Mouse (Mus musculus): Measurements from ENCODE around the gene Rps19. TPM values are rescaled to one million over a fixed set of nuclear protein-coding genes. Genes with fewer than 3 reads are reported as not detected.

Gene Rps19
- polyA plus RNA-seq, 1 experiment from 2014 or later = 2,143 TPM

- Histone ChIP-seq H3K4me3 (no peak overlapping the region), H3K4me1 (peaks cover 28% of the 10 kb centered on the region), H3K36me3 (no peaks in the 10 kb centered on the region), H3K27me3 (ENCODE audit: low read depth, poor library complexity, severe bottlenecking) (no peaks in the 10 kb centered on the region), H3K9me3 (replicated peaks) (no peaks in the 10 kb centered on the region), H3K27ac (peak overlapping the region; percentile 73)
- WGBS = 80% methylated on average over 8 of the region's 8 CpGs
- no peak for DNase-seq (ENCODE audit: low spot score)
Measured at GRCm38 (mm10) chr7:24852557-24853232, 31.5 kb upstream of the Rps19 start.

DNA sequence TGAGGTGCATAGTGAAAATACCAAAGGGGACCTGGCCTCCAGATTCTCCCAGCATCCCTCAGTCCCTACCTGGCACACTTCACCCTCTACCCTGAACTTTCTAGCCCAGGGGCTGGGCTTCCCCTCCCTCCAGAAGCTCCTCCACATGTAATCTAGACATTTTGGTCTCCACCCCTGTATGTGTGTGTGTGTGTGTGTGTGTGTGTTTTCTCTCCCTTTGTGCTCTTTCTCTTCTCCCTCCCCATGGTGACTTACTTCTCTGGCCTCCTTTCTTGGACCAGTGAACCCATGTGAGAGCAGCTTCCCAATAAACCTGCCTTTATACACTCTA lies 31.0 kb upstream of the Rps19 start:
- Histone ChIP-seq H3K36me3 (no peaks in the 10 kb centered on the region), H3K4me3 (0 out of 2 replicates have a peak overlapping the region, but pooled peaks have one; percentile 22)
- DNase-seq (ENCODE audit: low spot score) = no peak

GRCm38 (mm10) chr7:24853695-24854094 lies 30.5 kb upstream of the Rps19 start:
- Histone ChIP-seq H3K9me3 (replicated peaks) (no peaks in the 10 kb centered on the region), H3K4me3 (peak overlapping the region; percentile 22; the same call in 1 of the 2 replicates), H3K27ac (peak overlapping the region; percentile 73), H3K27me3 (ENCODE audit: low read depth, poor library complexity, severe bottlenecking) (no peaks in the 10 kb centered on the region), H3K36me3 (no peaks in the 10 kb centered on the region), H3K4me1 (peaks cover 28% of the 10 kb centered on the region)
- 41% methylated on average over 7 of the region's 7 CpGs for WGBS
- DNase-seq (ENCODE audit: low spot score) = no peak

More for the DNA sequence above, 31.0 kb upstream of the Rps19 start:
- Histone ChIP-seq H3K9me3 (replicated peaks) (no peaks in the 10 kb centered on the region), H3K4me1 (peaks cover 28% of the 10 kb centered on the region), H3K27ac (peak overlapping the region; percentile 73), H3K27me3 (ENCODE audit: low read depth, poor library complexity, severe bottlenecking) (no peaks in the 10 kb centered on the region)

GRCm38 (mm10) chr7:24856460-24857120 lies 27.6 kb upstream of the Rps19 start:
- no peaks in the 10 kb centered on the region for H3K27me3 ChIP-seq (ENCODE audit: low read depth, poor library complexity, severe bottlenecking)
- peaks cover 19% of the 10 kb centered on the region for H3K4me1 ChIP-seq
- DNase-seq (ENCODE audit: low spot score) = no peak
- WGBS = 57% methylated on average over 6 of the region's 6 CpGs
- no peak overlapping the region for H3K27ac ChIP-seq
- H3K36me3 ChIP-seq = no peaks in the 10 kb centered on the region
- H3K4me3 ChIP-seq = no peak overlapping the region
- H3K9me3 ChIP-seq (replicated peaks) = no peaks in the 10 kb centered on the region

DNA sequence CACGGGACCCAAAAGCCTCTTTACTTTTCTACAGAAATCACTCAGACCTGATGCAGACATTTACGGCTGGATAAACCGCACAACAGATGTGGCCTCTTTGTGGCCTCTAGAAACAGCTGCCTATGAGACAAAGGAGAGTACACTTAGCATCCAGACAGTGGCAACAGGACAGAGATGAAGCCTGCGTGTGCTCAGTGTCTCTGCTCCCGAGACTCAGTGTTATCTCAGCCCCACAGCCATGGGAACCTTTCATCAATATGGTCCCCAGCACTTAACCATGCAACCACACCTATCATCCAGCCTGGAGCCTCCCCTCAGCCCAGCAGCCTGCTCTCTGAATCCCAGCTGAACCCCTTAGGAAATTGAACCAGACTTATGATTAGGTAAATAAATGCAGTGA lies 24.9 kb upstream of the Rps19 start:
- WGBS = 79% methylated on average over 5 of the region's 5 CpGs

GRCm38 (mm10) chr7:24861913-24862312 lies 22.3 kb upstream of the Rps19 start, which contains the start of gene Gm9844:
Gene Gm9844 (plus strand): TSS chr7:24862213.
- H3K27ac ChIP-seq = no peak within 1 kb of the TSS
- peaks cover 7% of the 10 kb centered on the region; the same call in 1 of the 2 replicates for H3K27me3 ChIP-seq (ENCODE audit: low read depth, poor library complexity, severe bottlenecking)
- WGBS = 89% methylated on average over 7 of the region's 7 CpGs
- no peaks in the 10 kb centered on the region for H3K36me3 ChIP-seq
- H3K4me3 ChIP-seq = no peak within 1 kb of the TSS
- no peaks in the 10 kb centered on the region for H3K9me3 ChIP-seq (replicated peaks)
- no peak for DNase-seq (ENCODE audit: low spot score)
- peaks cover 2% of the 10 kb centered on the region; the same call in 1 of the 2 replicates for H3K4me1 ChIP-seq

More for the DNA sequence above, 24.9 kb upstream of the Rps19 start:
- no peak overlapping the region for H3K27ac ChIP-seq
- peaks cover under 1% of the 10 kb centered on the region; the same call in 1 of the 2 replicates for H3K27me3 ChIP-seq (ENCODE audit: low read depth, poor library complexity, severe bottlenecking)
- DNase-seq (ENCODE audit: low spot score) = no peak
- H3K4me3 ChIP-seq = no peak overlapping the region
- no peaks in the 10 kb centered on the region for H3K36me3 ChIP-seq
- H3K9me3 ChIP-seq (replicated peaks) = no peaks in the 10 kb centered on the region
- H3K4me1 ChIP-seq = peaks cover 4% of the 10 kb centered on the region; the same call in 1 of the 2 replicates

DNA sequence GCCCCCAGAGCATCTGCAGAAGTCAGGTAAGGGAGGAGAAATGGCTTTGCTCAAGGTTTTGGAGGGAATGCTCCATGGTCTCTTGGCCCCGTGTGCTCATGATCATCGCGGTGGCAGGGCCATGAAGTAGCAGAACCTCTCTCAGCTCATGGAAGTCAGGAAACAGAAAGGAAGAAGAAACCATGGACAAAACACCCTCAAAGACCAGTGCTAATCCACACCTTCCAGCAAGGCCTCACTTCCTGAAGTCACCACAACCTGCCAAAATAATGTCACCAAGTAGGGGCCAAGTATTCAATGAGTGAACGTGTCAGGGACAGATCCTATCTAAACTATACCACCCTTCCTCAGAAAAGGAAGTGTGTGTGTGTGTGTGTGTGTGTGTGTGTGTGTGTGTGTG lies 21.3 kb upstream of the Rps19 start:
- WGBS = 88% methylated on average over 4 of the region's 4 CpGs
- Histone ChIP-seq H3K36me3 (no peaks in the 10 kb centered on the region), H3K27me3 (ENCODE audit: low read depth, poor library complexity, severe bottlenecking) (peaks cover 7% of the 10 kb centered on the region; the same call in 1 of the 2 replicates), H3K27ac (no peak overlapping the region), H3K4me3 (no peak overlapping the region), H3K9me3 (replicated peaks) (no peaks in the 10 kb centered on the region), H3K4me1 (no peaks in the 10 kb centered on the region)
- no peak for DNase-seq (ENCODE audit: low spot score)

DNA sequence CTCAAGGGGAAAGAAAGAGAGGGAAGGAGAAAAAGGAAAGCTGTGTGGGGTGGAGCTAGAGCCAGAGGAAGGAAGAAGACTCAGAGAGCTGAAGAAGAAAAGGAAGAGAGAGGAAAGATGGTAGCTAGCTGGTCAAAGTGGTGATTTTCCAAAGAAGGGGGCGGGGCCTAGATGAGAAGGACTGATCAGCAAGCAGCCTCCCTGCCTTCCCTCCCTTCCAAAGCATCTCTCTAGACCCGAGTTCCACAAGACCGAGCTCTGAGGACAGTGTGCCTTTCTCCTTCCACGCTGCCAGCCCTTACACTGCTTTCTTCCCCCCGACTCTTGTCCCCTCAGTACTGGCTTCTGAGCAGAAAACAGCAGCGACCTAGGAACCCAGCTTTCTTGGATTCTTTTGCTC lies 20.0 kb upstream of the Rps19 start:
- Histone ChIP-seq H3K36me3 (no peaks in the 10 kb centered on the region), H3K9me3 (replicated peaks) (no peaks in the 10 kb centered on the region), H3K27ac (no peak overlapping the region), H3K4me3 (no peak overlapping the region), H3K4me1 (no peaks in the 10 kb centered on the region), H3K27me3 (ENCODE audit: low read depth, poor library complexity, severe bottlenecking) (peaks cover 20% of the 10 kb centered on the region)
- 30% methylated on average over 6 of the region's 6 CpGs for WGBS
- no peak for DNase-seq (ENCODE audit: low spot score)

DNA sequence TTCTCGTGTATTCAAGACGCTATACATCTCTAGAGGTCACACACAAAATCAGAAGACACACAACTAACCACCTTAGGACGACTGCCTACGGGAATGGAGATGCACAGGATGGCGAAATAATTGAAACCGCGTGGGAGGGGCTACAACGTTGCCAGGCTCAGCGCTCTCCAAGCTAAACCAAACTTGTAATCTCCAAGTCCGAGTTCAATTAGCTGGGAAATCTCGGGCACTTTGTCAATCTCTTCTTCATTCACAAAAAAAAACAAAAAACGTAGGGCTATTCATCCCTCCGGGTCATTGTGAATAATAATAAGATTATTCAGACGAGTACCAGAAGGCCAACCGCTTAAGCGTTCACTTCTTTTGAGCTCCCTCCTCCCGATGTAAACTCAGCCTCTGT lies 15.1 kb upstream of the Rps19 start:
- H3K27me3 ChIP-seq (ENCODE audit: low read depth, poor library complexity, severe bottlenecking) = peaks cover 44% of the 10 kb centered on the region
- no peak for DNase-seq (ENCODE audit: low spot score)
- peaks cover 2% of the 10 kb centered on the region; the same call in 1 of the 2 replicates for H3K4me1 ChIP-seq
- WGBS = 74% methylated on average over 17 of the region's 17 CpGs
- H3K4me3 ChIP-seq = no peak overlapping the region
- no peak overlapping the region for H3K27ac ChIP-seq
- H3K9me3 ChIP-seq (replicated peaks) = 0 out of 2 replicates have a peak, but pooled peaks cover 3% of the 10 kb centered on the region
- H3K36me3 ChIP-seq = no peaks in the 10 kb centered on the region

DNA sequence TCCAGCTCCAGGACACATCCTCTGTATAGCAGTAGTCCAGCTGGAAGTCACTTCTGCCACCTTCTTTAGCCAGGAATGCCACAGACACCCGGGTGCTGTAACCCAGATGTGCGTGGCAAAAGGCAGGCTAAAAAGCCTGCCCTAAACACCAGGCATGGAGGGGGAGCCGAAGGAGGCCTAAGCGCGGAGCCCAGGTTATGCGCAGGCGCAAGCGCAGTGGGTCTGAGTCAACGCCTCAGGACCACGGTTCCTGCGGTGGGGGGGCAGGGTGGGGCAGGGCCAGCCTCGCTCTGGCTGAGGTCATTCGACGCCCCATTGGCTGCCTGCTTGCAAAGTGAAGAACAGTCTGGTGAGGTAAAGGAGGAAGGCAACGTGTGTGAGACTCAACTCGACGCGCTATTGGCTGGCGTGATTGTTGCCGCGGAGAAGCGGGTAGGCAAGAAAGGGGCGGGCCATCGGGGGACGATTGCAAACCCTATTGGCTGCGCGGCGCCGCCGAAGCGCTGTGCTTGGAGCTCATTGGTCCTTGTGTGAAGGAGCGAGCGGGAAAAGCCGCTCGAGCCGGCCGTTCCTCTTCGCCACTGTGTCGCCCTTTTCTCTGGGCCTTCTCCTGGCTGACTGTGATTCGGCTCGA lies 14.5 kb upstream of the Rps19 start, which contains the start of the genes Lypd4 and Dmrtc2:
TSS of gene Lypd4 (minus strand) at position 410 of the 634 bp plus-strand sequence.
TSS of gene Dmrtc2 (plus strand) at position 526 of the 634 bp plus-strand sequence.
- no peaks in the 10 kb centered on the region for H3K36me3 ChIP-seq
- 0 out of 2 replicates have a peak within 1 kb of the TSS, but pooled peaks have one; percentile 10 for H3K4me3 ChIP-seq
- H3K27me3 ChIP-seq (ENCODE audit: low read depth, poor library complexity, severe bottlenecking) = peaks cover 39% of the 10 kb centered on the region
- no peak within 1 kb of the TSS for H3K27ac ChIP-seq
- H3K4me1 ChIP-seq = peaks cover 2% of the 10 kb centered on the region; the same call in 1 of the 2 replicates
- 0 out of 2 replicates have a peak, but pooled peaks cover 3% of the 10 kb centered on the region for H3K9me3 ChIP-seq (replicated peaks)
- DNase-seq (ENCODE audit: low spot score) = no peak
- WGBS = 48% methylated on average over 41 of the region's 41 CpGs

GRCm38 (mm10) chr7:24877588-24877987 lies 6.6 kb upstream of the Rps19 start:
- Histone ChIP-seq H3K27me3 (ENCODE audit: low read depth, poor library complexity, severe bottlenecking) (peaks cover 3% of the 10 kb centered on the region; the same call in 1 of the 2 replicates), H3K4me1 (peaks cover 12% of the 10 kb centered on the region), H3K9me3 (replicated peaks) (no peaks in the 10 kb centered on the region), H3K27ac (no peak overlapping the region), H3K36me3 (no peaks in the 10 kb centered on the region), H3K4me3 (no peak overlapping the region)
- WGBS = 75% methylated on average over 3 of the region's 3 CpGs
- no peak for DNase-seq (ENCODE audit: low spot score)

- H3K9me3 ChIP-seq (replicated peaks) = no peaks in the 10 kb centered on the region
- no peaks in the 10 kb centered on the region for H3K27me3 ChIP-seq (ENCODE audit: low read depth, poor library complexity, severe bottlenecking)
- H3K36me3 ChIP-seq = no peaks in the 10 kb centered on the region
- DNase-seq (ENCODE audit: low spot score) = no peak
- peaks cover 12% of the 10 kb centered on the region for H3K4me1 ChIP-seq
- H3K4me3 ChIP-seq = no peak overlapping the region
- no peak overlapping the region for H3K27ac ChIP-seq
- WGBS = 38% methylated on average over 2 of the region's 2 CpGs
Measured at GRCm38 (mm10) chr7:24879620-24880019, 4.6 kb upstream of the Rps19 start.

Data from limb, embryonic 10.5 days (tissue).